Mouse (Mus musculus): ENCODE results near the gene Zc3h10.

The Zc3h10 gene

GRCm38 (mm10) chr10:128547361-128548032, at the start of gene Zc3h10:
Gene Zc3h10, minus strand, starts transcription at chr10:128547774.
- in situ Hi-C loops (cut with MboI; ENCODE audit: low sequenced_read_pairs) = no loop called here

GRCm38 (mm10) chr10:128592797-128593196, 45.2 kb upstream of the Zc3h10 start:
- in situ Hi-C loops (cut with MboI; ENCODE audit: low sequenced_read_pairs) = no loop called here

- in situ Hi-C loops (cut with MboI; ENCODE audit: low sequenced_read_pairs) = no loop called here
These were observed 43.9 kb upstream of the Zc3h10 start for GRCm38 (mm10) chr10:128591436-128591835.

GRCm38 (mm10) chr10:128590193-128590690, 42.7 kb upstream of the Zc3h10 start:
- in situ Hi-C loops (cut with MboI; ENCODE audit: low sequenced_read_pairs) = no loop called here

GRCm38 (mm10) chr10:128589464-128590192, 42.1 kb upstream of the Zc3h10 start, which contains the start of gene Erbb3:
Gene Erbb3, minus strand, starts transcription at chr10:128589652.
- in situ Hi-C loops (cut with MboI; ENCODE audit: low sequenced_read_pairs) = no loop called here

GRCm38 (mm10) chr10:128588775-128589463, 41.3 kb upstream of the Zc3h10 start:
- in situ Hi-C loops (cut with MboI; ENCODE audit: low sequenced_read_pairs) = no loop called here

GRCm38 (mm10) chr10:128588136-128588535, 40.6 kb upstream of the Zc3h10 start:
- in situ Hi-C loops (cut with MboI; ENCODE audit: low sequenced_read_pairs) = no loop called here

GRCm38 (mm10) chr10:128587697-128588096, 40.1 kb upstream of the Zc3h10 start:
- in situ Hi-C loops (cut with MboI; ENCODE audit: low sequenced_read_pairs) = no loop called here

- in situ Hi-C loops (cut with MboI; ENCODE audit: low sequenced_read_pairs) = no loop called here
These were observed 39.5 kb upstream of the Zc3h10 start for GRCm38 (mm10) chr10:128587120-128587519.

GRCm38 (mm10) chr10:128586546-128586945, 39.0 kb upstream of the Zc3h10 start:
- in situ Hi-C loops (cut with MboI; ENCODE audit: low sequenced_read_pairs) = no loop called here

GRCm38 (mm10) chr10:128584386-128584785, 36.8 kb upstream of the Zc3h10 start:
- in situ Hi-C loops (cut with MboI; ENCODE audit: low sequenced_read_pairs) = no loop called here

- in situ Hi-C loops (cut with MboI; ENCODE audit: low sequenced_read_pairs) = no loop called here
These were observed 36.1 kb upstream of the Zc3h10 start for GRCm38 (mm10) chr10:128583644-128584043.

GRCm38 (mm10) chr10:128579731-128580130, 32.2 kb upstream of the Zc3h10 start:
- in situ Hi-C loops (cut with MboI; ENCODE audit: low sequenced_read_pairs) = no loop called here

- in situ Hi-C loops (cut with MboI; ENCODE audit: low sequenced_read_pairs) = no loop called here
These were observed 31.7 kb upstream of the Zc3h10 start for GRCm38 (mm10) chr10:128579298-128579697.

- in situ Hi-C loops (cut with MboI; ENCODE audit: low sequenced_read_pairs) = no loop called here
These were observed 30.8 kb upstream of the Zc3h10 start for GRCm38 (mm10) chr10:128578330-128578729.

- in situ Hi-C loops (cut with MboI; ENCODE audit: low sequenced_read_pairs) = no loop called here
These were observed 27.5 kb upstream of the Zc3h10 start for GRCm38 (mm10) chr10:128575063-128575462.

GRCm38 (mm10) chr10:128565788-128566531, 18.4 kb upstream of the Zc3h10 start, which contains the start of gene Pa2g4:
Gene Pa2g4, minus strand, starts transcription at chr10:128565987.
- in situ Hi-C loops (cut with MboI; ENCODE audit: low sequenced_read_pairs) = no loop called here

GRCm38 (mm10) chr10:128565206-128565787, 17.7 kb upstream of the Zc3h10 start:
- in situ Hi-C loops (cut with MboI; ENCODE audit: low sequenced_read_pairs) = no loop called here

GRCm38 (mm10) chr10:128563544-128563943, 16.0 kb upstream of the Zc3h10 start:
- in situ Hi-C loops (cut with MboI; ENCODE audit: low sequenced_read_pairs) = no loop called here

- in situ Hi-C loops (cut with MboI; ENCODE audit: low sequenced_read_pairs) = no loop called here
These were observed 9.4 kb upstream of the Zc3h10 start for GRCm38 (mm10) chr10:128556963-128557362.
